Mouse (Mus musculus): ENCODE results near the gene Pin1rt1.

Pin1rt1 gene

GRCm38 (mm10) chr2:104712486-104712809 is 3.7 kb downstream of the Pin1rt1 start:
- DNase-seq (ENCODE audit: low read depth, low spot score): no peak

DNA sequence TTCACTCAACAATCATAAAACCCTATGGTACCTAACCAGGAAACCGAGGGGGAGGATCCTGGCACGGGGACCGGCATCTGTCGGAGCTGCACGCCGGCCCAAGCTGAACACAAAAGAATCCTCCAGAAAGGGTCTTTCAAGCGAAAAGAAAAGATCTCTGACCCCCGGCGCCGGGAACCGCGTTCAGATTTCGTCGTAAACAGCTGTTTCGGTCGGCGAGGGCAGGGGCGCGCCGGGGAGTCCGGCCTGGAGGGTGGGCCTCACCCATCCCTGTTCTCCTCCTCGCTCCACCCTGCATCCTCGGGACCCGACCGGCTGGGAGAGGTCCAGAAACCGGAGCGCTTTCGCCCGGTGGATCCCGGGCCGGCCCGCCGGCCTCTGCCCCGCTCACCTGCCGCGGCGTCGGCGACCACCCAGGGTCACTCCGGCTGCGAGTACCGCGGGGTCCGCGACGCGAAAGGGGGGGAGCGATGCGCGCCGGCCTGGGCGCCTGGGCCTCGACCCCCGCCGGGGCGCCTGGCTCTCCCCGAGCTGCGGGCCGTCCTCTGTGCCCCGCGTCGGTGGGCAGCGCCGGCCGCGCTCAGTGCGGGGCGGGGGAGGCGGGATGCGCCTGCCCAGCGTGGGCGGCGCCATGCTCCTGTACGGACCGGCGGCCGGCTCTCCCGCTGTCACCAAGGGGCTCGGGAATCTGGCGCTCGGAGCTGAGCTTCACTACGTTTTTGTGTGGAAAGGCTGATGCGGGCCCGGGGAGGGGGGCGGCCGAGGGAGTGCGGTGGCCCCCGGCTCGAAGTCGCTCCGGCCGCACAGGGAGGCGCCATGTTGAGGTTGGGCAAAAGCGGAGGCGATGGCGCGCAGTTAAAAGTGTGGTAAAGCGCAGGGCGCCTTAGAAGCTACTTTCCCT is 4.3 kb downstream of the Pin1rt1 start, which contains the start of gene Tcp11l1:
Tcp11l1 (minus strand) TSS at position 585 of the 901 bp plus-strand sequence.
- peak; percentile 49 for DNase-seq (ENCODE audit: low read depth, low spot score)

DNA sequence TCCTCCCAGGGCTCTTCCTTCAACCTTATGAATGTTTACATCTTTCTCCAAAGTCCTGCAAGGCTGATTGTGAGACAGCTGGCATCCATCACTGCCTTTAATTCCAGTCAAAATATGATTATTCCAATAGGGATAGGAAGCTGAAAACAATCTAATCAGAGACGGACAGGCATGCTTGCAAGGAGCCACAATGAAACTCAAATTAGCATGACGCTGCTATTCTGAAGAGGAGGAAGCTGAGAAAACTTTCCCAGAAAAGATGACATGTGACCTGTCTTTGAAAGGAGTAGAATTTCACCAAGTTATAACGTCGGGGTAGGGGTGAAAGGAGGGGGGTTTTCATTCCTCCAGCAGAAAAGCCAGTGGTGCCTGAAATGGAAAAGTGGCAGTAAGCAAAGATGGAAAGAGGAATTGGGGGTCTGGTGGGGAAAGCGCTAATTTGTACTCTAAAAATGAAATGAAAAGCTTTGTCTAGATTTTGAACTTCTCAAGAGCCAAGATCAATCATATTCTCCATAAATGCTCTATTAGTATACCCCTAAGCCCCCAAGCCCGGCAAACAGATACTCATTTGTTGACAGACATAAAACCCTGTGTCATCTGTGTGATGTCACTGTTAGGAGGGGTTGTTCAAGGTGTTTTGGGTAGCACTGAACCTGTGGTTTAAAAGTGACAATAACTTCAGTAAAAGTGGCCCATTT is 5.4 kb downstream of the Pin1rt1 start:
- no peak for DNase-seq (ENCODE audit: low read depth, low spot score)

DNA sequence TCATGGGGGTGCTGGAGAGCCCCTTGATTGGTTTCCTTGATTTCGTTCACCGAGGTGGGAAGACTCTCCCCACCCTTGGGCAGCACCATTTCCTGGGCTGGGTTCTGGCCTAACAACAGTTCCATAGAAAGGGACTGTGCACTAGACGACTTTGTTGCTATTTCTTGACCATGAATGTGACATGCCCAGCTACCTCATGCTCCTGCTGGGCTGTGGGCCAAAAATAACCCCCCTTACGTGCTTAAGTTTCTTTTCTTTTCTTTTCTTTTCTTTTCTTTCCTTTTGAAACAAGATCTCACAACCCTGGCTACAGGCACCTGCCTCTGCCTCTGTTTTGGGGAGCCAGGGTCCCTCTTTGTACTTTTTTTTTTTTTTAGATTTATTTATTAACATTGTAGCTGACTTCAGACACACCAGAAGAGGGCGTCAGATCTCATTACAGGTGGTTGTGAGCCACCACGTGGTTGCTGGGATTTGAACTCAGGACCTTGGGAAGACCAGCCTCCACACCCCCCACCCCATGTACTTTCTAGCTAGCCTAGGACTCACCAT is 6.3 kb downstream of the Pin1rt1 start:
- DNase-seq (ENCODE audit: low read depth, low spot score): no peak

DNA sequence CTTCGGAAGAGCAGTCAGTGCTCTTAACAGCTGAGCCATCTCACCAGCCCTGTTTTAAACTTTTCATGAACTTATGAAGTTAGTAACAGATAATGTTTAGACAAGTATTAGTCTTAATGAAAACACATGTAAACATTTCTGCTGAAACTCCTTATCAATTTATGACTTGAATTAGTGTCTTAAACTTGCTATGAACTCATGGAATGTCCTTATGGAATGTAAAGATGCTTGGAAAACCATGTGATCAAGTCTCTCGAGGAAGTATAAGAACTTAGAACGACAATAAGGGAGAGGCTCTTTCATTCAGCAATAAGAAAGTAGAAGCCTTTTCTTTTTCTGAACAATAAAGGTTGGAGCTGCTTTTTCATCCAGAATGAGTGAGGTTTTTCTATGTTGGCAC is 11.8 kb downstream of the Pin1rt1 start:
- no peak for DNase-seq (ENCODE audit: low read depth, low spot score)

DNA sequence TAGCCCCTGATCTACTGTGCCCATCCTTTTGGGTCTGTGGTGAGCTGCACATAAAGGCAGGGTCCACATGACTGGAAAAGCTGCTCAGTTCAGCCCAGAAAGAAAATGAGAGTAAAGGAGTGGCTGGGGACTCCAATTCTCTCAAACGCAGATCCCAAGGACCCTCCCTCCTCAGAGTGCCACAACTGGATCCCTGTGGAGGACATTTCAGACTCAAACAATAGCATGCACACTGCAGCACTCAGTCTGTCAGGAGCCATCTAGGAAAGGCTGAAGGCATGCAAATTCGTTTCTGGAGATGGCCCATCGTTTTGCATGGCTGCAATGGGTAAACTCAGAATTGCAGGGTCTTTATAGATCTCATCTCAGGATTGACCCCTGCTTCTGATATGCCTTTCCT is 13.0 kb downstream of the Pin1rt1 start:
- no peak for DNase-seq (ENCODE audit: low read depth, low spot score)

GRCm38 (mm10) chr2:104699659-104700058 is 16.5 kb downstream of the Pin1rt1 start:
- no peak for DNase-seq (ENCODE audit: low read depth, low spot score)

DNA sequence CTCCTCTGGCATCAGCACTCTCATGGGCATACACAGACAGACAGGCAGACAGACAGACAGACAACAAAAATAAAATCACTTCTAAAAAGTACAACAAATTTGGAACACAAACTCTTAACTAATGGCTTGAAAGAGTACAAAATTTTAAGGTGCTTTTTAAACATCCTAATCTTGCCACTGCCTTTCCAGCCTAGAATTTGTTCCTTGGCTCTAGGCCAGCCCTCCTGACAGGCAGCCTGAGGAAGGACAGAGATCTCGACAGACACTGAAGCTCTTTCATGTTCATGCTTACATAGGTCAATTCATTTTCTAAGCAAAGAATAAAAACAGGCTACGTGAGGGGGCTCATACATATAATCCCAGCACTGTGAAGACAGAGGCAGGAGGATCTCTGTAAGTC is 23.6 kb downstream of the Pin1rt1 start:
- DNase-seq (ENCODE audit: low read depth, low spot score): no peak

DNA sequence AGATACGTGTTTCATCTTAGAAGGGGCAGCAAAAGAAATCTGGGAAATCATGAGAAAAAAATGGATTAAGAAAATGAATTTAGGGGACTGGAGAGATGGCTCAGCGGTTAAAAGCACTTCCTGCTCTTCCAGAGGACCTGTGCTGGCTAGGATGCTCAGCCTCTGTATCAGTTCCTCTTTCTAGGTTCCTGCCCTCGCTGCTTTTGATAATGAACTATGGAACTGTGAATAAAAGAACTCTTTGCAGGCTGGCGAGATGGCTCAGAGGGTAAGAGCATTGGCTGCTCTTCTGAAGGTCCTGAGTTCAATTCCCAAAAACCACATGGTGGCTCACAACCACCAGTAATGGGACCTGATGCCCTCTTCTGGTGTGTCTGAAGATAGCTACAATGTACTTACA is 25.5 kb downstream of the Pin1rt1 start:
- no peak for DNase-seq (ENCODE audit: low read depth, low spot score)

DNA sequence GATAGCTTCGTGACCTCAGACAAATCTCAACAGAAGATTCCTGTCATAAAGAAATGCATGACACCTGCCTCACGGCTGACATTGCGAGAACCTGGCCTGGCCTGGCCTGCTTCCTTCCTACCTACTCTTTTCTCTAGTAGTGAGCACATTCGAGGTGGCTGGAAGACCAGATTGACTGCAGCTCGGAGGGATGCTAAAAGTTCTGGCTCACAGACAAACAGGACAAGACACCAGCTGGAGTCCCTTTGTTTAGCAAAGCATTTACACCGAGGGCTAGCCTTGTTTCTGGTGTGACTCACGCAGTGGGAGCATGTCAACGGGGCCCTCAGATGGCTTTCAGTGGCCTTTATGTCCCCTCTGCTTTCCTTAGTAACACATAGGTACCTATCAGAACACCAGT is 27.5 kb downstream of the Pin1rt1 start:
- DNase-seq (ENCODE audit: low read depth, low spot score): no peak

- no peak for DNase-seq (ENCODE audit: low read depth, low spot score)
Measured at GRCm38 (mm10) chr2:104688321-104688720, 27.9 kb downstream of the Pin1rt1 start.

DNA sequence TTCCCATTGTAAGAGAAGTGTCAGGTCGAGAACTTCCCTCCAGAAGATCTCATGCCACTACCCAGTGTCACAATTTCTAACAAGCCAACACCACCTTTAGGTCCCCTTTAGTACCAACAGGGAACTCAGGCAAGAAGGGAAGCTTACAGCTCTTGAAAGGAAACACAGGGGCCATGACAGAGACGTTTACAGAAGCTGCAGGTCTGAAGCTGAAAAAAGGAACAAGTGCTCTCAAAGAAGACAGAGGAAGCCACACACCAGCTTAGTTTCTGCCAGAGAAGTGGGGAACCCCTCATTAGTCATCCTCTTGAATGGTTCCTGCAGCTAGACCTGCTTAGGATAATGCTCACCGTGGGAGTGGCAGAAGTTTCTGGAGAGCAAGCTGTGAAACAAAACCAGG is 28.9 kb downstream of the Pin1rt1 start:
- DNase-seq (ENCODE audit: low read depth, low spot score): no peak

DNA sequence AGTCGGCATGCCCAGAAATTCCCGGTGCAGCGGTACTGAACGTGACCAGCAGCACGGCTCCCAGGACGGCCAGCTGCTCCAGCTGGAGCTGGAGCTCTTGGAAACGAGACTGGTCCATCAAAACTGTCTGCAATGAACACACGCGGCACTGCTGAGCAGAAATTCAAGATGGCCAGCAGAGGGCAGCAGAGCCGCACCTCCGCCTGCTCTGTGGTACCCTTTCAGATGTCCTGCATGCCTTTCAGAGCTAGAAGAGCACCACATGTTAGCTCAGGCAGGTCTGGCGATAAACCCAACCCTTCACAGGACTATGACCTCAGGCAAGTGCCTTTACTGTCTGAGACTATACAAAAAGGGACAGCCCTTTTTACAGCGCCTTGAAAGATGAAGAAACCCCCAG is 30.8 kb downstream of the Pin1rt1 start:
- peak; percentile 75 for DNase-seq (ENCODE audit: low read depth, low spot score)

DNA sequence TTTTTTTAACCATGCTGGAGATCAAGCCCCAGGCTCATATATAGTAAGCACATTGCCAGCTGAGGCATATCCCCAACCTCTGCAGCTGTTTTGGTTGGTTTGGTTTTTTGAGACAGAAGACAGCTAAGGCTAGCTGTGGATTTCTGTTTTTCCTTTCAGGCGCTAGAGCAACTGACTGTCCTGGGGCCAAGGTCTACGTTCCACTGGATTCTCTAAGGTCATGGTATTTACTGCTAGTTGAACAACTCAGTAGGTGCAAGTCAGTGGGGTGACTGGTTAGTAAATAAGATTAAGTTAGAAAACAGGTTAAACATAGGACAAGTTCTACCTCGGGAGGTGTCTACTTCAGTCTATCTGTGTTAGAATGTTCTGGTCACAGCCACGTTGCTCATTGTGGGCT is 31.4 kb downstream of the Pin1rt1 start:
- no peak for DNase-seq (ENCODE audit: low read depth, low spot score)

GRCm38 (mm10) chr2:104677326-104677725 is 38.9 kb downstream of the Pin1rt1 start:
- DNase-seq (ENCODE audit: low read depth, low spot score): no peak

GRCm38 (mm10) chr2:104671724-104672123 is 44.5 kb downstream of the Pin1rt1 start:
- DNase-seq (ENCODE audit: low read depth, low spot score): no peak

GRCm38 (mm10) chr2:104669122-104669804 is 46.9 kb downstream of the Pin1rt1 start:
- DNase-seq (ENCODE audit: low read depth, low spot score): no peak

All from retina, postnatal 7 days (tissue).